Mouse (Mus musculus) E14TG2a.4 (cell line): ENCODE data around the gene Spata48.
A peak's percentile ranks its signal among the peaks of the same experiment; 100 is the strongest.

Experiments used
- H3K27me3 ChIP-seq: 2 replicates; pipeline ENCODE4 v1.6.1; 2014; ENCODE audit warnings: low read length, control low read depth; ENCODE audit not compliant: insufficient read depth
- H3K36me3 ChIP-seq: 2 replicates; pipeline ENCODE4 v1.6.1; 2014; ENCODE audit warnings: low read length, control low read depth; ENCODE audit not compliant: insufficient read depth
- H3K4me1 ChIP-seq: replicated peaks from 2 replicates; pipeline ENCODE4 v1.6.1; 2014; ENCODE audit warnings: low read depth, low read length, control low read depth
- H3K4me3 ChIP-seq: replicated peaks from 2 replicates; pipeline ENCODE4 v1.5.1; 2014; ENCODE audit warnings: mild to moderate bottlenecking, low read length
- H3K9me3 ChIP-seq: 2 replicates; pipeline ENCODE4 v1.6.1; 2014; ENCODE audit warnings: low read length, control low read depth
- CTCF ChIP-seq: conservative IDR thresholded peaks from 2 replicates; pipeline ENCODE4 v1.5.1; 2014; ENCODE audit warnings: low read length
- NANOG ChIP-seq: IDR thresholded peaks from 2 replicates; pipeline ENCODE4 v1.6.1; 2014; ENCODE audit warnings: borderline replicate concordance, low read length, mixed read lengths
- POU5F1 ChIP-seq: IDR thresholded peaks from 2 replicates; pipeline ENCODE4 v1.6.1; 2014; ENCODE audit warnings: low read length, borderline replicate concordance

Spata48 gene

DNA sequence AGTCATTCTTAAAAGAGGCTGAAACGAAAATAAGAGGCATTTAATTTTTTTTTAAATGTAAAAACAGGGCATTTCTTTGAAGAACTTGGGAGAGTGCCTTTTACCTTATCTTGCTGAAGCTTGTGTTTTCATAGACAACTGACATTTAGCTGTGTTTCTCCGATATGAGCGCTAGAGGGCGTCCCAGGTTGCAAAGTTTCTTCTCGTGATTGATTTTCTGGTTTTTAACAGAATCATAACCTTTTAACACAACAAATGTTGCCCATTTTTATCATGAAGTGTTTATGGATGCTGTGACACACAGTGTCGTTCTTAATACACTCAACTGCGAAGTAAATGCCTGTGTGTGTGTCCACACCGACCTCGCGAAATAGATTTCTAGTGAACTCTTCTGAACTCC, 38.0 kb downstream of the Spata48 start:
- Histone ChIP-seq H3K36me3 (no peaks in the 10 kb centered on the region), H3K27me3 (no peaks in the 10 kb centered on the region), H3K4me3 (no peak overlapping the region), H3K9me3 (no peaks in the 10 kb centered on the region), H3K4me1 (no peaks in the 10 kb centered on the region)
- peak; percentile 60 for TF ChIP-seq CTCF
- no peak for TF ChIP-seq NANOG

DNA sequence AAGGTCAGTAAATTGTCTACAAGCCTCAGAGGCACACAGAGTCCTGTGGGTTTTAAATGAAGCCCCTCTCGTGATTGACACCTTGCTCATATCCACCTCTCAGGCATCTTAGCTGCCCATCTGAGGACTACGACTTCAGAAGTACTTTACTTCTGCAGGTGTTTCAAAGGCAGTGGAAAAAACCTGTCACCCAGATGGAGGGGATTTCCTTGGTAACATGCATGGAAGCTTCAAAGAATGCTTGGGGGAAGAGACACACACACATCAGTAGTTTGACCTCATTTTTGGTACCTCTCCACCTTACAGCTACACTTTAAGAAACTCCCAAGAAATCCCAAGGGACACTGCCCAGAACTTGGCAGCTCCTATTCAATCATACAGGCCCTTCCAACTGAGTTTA, 44.3 kb downstream of the Spata48 start:
- Histone ChIP-seq H3K4me3 (no peak overlapping the region), H3K36me3 (no peaks in the 10 kb centered on the region), H3K4me1 (no peaks in the 10 kb centered on the region), H3K9me3 (no peaks in the 10 kb centered on the region), H3K27me3 (0 out of 2 replicates have a peak, but pooled peaks cover 3% of the 10 kb centered on the region)
- TF ChIP-seq POU5F1 (no peak), NANOG (no peak), CTCF (no peak)

DNA sequence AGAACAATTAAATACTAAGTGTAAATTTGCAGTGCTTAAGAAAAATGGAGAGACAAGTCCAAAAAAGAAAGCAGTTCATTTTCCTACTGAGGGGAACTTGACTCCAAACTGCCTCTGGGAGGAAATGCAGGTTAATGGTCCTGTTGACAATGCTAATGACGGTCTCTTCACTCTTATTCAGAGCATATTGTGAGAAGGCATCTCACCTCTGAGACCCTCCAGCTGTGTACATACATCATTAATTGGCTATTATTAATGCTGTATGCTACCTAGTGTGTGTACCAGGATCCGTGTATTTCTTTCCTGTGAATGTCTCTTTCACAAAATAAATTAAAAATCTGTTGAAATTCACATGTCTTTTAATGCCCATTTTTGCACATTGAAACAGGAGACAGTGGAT, 47.5 kb downstream of the Spata48 start:
- Histone ChIP-seq H3K36me3 (no peaks in the 10 kb centered on the region), H3K4me1 (peaks cover 10% of the 10 kb centered on the region), H3K4me3 (no peak overlapping the region), H3K27me3 (0 out of 2 replicates have a peak, but pooled peaks cover 3% of the 10 kb centered on the region), H3K9me3 (no peaks in the 10 kb centered on the region)
- TF ChIP-seq CTCF = no peak
- TF ChIP-seq POU5F1 = no peak
- no peak for TF ChIP-seq NANOG

DNA sequence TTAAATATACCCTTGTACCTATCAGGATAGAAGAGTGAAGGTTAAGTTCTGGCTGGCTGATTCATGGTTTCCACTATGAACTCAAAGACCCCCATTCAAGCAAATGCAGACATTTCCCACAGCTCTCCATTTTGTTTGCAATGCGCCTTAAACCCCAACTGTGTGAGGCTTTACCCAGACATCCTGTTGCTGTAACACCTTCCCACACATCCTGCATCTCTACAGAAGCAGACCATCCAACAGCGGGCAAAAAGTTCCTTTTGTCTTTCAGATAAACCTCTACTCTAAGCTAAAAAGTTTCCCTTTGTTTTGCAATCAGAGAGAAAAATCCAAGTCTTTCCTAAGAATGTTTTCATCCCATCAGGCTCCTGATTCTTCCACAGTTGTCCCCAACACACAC, 50.2 kb downstream of the Spata48 start:
- no peaks in the 10 kb centered on the region for H3K9me3 ChIP-seq
- H3K36me3 ChIP-seq = no peaks in the 10 kb centered on the region
- 0 out of 2 replicates have a peak, but pooled peaks cover 3% of the 10 kb centered on the region for H3K27me3 ChIP-seq
- peaks cover 10% of the 10 kb centered on the region for H3K4me1 ChIP-seq
- no peak for TF ChIP-seq CTCF
- no peak for TF ChIP-seq POU5F1
- TF ChIP-seq NANOG = no peak
- H3K4me3 ChIP-seq = no peak overlapping the region

DNA sequence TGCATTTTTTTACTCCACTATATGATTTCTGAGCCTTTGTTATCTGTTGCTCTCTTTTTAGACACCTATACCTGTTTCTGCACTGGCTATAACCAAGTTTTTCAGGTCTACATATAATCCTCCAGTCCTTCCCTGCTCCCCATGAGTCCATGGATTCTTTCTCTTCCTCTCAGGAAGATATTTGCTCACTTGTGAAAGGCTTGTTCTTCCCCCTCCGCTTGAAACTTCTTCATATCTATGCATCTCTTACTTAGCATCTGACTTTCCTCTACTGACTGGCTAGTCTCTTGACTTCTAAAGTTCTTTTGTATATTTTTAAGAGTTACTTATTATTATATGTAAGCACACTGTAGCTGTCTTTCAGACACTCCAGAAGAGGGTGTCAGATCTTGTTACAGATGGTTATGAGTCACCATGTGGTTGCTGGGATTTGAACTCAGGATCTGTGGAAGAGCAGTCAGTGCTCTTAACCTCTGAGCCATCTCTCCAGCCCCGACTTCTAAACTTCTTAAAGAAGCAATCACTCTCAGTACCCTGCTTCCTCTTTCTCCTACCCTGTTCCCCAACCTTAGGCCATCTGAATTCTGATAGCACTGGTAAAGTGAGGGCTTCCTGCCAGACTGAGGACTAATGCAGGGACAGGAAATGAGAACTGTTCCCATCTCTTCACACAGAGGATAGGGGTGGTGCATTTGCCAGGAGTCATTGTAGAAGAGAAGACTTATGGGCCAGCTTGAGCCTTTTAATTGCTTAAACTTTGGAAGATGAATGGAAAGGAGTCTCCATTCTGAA, 51.3 kb downstream of the Spata48 start:
- H3K9me3 ChIP-seq = no peaks in the 10 kb centered on the region
- no peak overlapping the region for H3K4me3 ChIP-seq
- 0 out of 2 replicates have a peak, but pooled peaks cover 3% of the 10 kb centered on the region for H3K27me3 ChIP-seq
- H3K4me1 ChIP-seq = peaks cover 10% of the 10 kb centered on the region
- no peaks in the 10 kb centered on the region for H3K36me3 ChIP-seq
- no peak for TF ChIP-seq CTCF
- TF ChIP-seq NANOG = no peak
- no peak for TF ChIP-seq POU5F1

DNA sequence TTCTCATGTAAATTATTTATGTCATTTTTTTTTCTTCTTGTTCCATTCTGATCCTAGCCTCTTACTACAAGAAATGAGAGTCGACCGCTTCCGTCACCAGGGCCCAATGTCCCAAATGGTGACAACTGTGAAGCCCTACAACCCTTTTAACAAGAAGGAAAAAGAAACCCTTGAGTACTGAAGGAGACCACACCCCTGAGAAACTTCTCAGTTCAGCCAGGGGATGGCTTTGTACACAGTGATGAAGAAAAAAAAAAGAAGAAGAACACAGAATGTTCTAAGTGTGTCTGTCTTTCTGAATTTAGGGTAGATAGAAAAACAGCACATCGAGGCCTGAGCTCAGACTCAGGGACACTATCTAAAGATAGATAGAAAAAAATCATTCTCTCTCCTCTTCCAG, 53.0 kb downstream of the Spata48 start:
- Histone ChIP-seq H3K9me3 (no peaks in the 10 kb centered on the region), H3K27me3 (0 out of 2 replicates have a peak, but pooled peaks cover 3% of the 10 kb centered on the region), H3K36me3 (no peaks in the 10 kb centered on the region), H3K4me3 (no peak overlapping the region), H3K4me1 (peaks cover 10% of the 10 kb centered on the region)
- TF ChIP-seq CTCF = no peak
- no peak for TF ChIP-seq NANOG
- no peak for TF ChIP-seq POU5F1

DNA sequence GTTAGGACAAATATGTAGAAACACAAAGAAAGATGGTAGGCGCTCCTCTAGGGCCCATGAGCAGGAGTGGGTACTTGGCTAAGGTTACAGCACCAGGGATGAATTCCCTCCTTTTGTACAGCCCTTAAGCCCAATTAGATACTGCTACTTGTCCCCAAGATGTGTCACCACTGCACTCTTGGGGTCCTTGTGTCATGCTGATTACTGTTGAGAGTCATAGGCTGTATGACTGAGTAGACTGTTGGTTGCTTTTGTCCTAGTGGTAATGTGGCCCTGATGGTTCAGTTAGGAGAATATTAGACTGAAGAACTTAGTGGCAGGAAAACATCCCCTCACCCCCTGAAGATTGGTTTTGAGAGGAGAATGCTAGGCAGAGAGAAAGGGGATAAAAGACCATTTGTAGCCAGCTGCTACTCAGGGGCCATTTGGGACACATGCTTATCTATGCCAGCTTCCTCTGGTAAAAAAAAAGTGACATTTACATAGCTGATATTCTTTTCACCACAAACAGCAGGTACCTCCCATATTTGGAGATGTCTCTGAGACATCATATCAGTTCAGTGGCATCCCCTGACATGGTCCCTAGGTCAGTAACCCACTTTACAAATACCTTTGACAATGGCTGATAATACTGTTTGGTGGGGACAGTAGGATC, 56.0 kb downstream of the Spata48 start:
- Histone ChIP-seq H3K4me3 (no peak overlapping the region), H3K9me3 (no peaks in the 10 kb centered on the region), H3K27me3 (no peaks in the 10 kb centered on the region), H3K36me3 (no peaks in the 10 kb centered on the region), H3K4me1 (no peaks in the 10 kb centered on the region)
- TF ChIP-seq NANOG (no peak), CTCF (no peak), POU5F1 (no peak)

DNA sequence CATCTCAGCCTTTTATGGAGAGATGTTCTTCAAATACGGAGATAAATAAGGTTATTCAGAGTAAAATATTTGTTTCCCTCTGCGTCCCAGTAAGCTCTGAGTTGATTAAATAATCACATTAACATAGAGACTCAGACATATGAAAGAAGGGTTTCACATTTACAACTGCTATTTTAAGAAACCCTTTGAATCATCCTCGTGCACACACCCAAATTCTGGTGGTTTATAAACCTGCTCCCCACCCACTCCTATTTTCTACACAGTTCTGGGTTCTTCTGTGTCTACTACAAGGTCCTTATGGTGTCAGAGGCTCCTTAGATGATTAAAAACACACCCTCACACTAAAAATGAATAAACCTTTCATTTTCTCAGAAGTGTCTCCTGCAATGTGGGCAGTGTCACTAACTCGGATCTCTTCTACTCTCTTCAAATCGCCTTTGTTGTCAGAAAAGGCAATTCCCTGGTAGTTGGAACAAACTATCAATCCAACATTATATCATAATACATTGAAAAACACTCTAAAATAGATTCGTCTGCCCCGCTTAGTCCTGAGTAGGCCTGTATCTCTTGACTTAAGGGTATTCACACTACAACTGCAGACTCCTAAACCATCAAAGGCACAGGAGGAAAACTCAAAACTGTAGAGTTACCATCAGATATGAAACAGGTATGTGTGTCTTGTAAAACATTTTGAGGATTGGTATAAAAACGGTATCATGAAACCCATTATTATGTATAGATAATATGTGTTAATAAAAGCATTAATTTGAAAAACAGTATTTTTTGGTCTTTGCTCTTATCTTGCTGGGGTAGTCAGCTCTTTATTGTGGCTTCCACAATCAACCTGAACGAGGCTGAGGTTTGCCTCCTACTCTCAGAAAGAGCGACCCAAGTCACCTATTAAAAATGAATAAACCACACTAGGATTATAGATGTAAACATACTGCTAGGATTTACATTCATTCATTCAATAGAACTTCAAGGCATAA, 57.7 kb downstream of the Spata48 start:
- no peaks in the 10 kb centered on the region for H3K36me3 ChIP-seq
- TF ChIP-seq POU5F1 = no peak
- TF ChIP-seq CTCF = no peak
- no peak for TF ChIP-seq NANOG
- H3K27me3 ChIP-seq = no peaks in the 10 kb centered on the region
- no peaks in the 10 kb centered on the region for H3K4me1 ChIP-seq
- H3K9me3 ChIP-seq = no peaks in the 10 kb centered on the region
- no peak overlapping the region for H3K4me3 ChIP-seq
